Mouse (Mus musculus): ENCODE measurements at regions not wholly inside any gene's neighbourhood (a gene's known extent, or its start where the extent isn't known, plus 50 kb on each side); places are given as distances from the start of the nearest gene placed in this dataset.
A peak's percentile ranks its signal among the peaks of the same experiment; 100 is the strongest.

DNA sequence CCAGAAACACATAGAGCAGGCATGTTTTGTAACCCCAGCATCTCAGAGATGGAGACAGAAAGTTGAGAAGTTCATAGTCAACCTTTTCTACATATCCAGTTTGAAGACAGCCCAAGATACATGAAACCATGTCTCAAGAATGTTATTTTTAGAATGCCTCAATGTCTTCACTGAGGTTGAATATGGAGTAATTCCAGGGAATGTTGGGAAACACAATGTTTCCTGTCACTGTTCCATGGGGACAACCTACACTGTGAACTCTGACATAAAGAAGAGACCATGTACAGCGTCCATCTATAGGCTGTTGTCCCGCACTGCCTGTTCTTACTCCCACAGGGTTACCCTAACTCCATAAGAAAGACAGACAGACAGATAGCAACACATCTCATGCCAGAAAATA, 89.8 kb upstream of the Mark1 start:
- DNase-seq, result no peak

DNA sequence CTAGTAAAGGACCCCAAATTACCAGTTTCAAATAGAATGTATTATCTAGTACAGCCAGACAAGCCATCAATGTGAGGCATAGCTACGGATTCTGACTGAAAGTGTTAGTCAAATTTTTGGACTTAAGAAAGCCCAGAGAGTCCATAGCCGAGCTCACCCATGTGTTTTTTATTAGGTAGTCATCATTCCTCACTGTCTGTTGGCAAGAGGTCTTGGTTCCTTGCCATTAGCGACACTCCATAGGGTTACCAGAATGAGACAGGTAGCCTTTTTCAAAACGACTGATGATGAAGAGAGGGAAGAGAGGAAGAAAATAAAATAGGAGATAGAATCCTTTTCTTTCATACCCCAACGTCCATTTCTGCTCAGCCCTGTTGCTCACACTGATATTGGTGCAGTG, 83.8 kb upstream of the Mark1 start:
- DNase-seq, result no peak

DNA sequence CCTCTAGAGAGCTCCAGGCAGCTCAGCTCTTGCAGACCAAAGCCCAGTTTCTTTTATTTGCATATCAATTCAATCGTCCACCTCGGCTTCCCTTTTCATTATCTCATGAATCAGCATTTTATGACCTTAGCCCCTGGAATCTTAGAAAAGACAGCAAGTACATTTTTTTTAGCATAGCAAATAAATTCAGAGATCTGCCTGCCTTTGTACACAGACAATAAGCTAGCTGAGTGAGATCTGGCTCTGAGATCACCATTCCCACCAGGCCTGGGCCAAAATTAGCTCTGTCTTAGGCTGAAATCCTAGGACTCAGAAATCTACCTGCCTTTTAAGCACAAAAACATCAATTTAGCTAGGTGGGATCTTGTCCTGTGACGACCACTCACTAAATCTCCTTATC, 80.7 kb upstream of the Mark1 start:
- DNase-seq, result no peak

DNA sequence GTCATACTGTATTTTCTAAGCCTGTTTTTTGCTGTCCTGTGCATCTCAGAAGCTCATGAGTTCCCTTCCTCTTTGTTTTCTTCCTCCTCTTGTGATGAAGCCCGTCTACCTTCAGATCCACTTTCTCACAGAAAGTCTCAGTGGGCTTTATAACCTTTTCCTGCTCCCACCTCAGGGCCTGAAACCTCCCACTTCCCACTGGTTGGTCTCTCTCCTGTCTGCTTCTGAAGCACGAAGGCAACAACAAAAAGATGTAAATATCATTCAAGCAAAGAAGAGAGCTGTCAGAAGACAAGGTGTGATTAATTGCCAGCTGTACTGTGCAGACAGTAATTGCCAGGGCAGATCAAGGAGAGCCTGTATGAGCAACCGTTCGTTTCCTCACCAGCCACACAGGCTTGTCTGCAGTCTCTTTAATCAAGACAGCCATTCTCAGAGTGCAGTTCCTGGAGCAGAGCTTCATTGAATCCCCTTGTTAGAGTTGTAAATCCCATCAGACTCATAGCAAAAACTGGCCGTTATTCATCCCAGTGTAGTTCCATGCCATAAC, 80.0 kb upstream of the Mark1 start:
- no peak for DNase-seq

DNA sequence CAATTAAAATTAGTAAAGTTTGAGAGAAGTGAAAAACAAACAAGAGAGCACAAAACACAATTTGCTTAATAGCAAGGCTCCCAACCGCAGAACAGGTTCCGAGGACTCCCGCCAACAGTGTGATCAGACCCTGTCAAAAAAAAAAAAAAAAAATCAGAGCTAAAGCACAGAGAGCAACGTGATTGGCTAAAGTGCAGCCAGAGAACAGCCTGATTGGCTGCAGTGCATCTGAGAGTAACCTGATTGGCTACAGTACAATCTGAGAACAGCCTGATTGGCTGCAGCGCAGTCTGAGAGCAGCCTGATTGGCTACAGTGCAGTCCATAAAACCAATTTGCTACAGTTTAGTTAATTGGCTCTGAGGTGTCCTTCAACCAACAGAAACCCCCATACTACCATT, 74.6 kb upstream of the Mark1 start:
- no peak for DNase-seq

DNA sequence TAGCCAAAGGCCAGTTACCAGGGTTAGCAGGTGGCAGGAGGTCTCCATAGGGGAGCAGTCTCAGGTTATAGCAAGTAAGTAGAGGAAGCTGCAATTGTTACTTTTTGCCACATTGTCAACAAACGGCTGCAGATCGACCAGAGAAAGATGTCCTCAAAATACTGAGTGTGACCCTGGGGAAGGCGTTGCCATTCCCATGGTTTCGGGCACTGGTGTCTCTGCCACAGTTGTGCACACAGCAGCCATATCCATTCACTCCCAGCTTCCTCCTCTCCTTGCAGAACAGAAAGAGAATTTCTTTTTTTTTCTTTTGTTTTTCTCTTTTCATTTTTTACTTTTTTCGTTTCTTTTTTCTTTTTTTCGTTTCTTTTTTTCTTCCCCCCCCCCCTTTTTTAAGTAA, 73.4 kb upstream of the Mark1 start:
- DNase-seq, result no peak

DNA sequence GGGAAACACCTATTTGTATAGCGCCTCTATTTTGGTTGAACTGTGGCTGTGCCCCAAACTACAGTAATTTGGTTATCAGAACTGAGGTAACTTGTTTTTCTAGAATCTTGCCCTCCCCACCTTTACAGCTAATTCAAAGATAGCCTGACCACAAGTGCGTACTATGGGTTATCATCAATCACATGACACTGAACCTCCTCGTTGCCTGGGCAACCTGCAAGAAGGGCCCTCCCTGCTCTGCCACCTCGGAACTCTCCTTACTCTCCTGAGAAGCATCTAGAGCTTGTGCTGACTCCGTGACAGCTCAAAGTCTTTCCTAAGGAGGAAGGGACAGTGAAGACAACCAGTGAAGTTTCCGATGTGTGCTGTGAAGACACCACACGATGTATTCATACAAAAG, 72.2 kb upstream of the Mark1 start:
- no peak for DNase-seq

DNA sequence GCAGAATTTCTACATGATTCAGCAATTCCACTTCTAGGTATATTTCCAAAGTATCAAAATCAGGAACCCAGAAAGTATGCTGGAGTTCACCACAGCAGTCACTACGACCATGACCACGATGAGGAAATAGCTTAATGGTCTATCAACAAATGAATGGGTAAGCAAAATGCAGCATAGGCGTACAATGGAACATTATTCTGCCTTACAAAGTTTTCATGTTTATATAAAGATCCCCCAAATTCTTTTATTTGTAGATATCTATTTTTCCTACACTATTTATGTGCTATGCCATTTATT, 71.4 kb upstream of the Mark1 start:
- DNase-seq, result no peak

DNA sequence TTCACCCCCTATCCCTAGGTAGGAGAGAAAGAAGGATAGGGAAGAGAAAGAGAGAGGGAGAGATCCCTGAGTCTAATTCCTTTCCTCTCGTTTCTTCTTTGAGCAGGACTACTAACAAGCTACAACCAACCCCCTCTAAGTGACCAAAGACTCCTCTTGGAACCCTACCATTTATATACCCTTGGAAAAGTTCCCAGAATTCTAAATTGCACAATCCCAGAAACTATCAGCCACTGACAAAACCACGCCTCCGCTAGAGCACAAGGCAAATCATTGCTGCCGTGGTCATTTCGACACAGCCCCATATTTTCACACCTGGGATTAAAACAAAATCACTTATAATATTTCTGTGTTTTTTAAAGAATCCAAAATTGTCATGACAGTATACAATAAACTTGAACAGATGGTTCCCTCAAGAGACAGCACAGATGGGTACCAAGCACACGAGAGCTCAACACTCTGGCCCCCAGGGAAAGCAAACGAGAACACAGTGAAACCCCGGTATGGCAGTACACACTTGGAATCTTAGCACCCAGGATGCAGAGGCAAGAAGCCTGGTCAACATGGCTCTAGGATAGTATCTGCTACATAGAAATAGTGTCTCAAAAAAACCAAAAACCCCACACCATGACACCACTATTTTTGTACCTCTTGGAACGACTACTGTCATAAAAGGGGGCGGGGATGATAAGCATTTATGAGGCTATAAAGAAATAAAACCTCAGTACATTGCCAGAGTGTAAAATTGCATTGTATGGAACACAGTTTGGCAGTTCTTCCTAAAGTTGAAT, 70.9 kb upstream of the Mark1 start:
- DNase-seq, result peak; percentile 52

DNA sequence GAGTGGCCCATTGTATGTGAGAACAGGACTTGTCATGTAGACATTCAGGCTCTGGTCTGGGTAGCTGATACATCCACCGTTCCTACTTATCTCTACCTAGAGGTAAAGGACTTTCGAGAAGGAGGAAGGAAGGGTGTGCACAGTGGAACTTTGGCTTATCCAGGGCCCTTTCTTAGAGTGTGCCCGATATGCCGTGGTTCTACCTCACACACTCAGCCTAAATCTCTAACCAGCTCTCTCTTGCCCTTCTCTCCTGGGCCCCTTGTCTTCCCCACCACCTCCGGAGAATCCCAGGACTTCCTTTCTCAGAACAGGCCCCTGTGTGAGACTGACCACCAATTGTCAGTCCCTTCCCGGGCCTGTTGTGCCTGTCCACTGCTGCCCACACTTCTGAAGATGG, 68.8 kb upstream of the Mark1 start:
- DNase-seq, result no peak

DNA sequence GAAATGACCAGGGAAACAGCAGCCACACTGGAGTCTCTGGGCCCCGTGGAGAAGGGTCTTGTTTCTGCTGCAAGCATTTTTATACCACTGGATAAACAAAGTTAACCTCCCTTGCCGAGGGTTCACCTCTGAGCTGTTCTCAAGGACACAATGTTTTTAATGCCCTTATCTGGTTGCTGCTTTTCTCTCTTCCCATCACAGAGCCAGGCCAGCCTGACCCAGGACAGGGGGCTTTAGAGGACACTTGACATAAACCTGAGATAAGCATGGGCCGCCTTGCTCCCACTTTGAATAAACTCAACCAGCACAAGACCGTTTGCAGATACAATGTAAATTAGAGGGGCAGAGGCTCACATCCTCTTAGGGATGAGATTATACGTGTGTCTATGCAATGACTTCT, 68.3 kb upstream of the Mark1 start:
- DNase-seq, result no peak

DNA sequence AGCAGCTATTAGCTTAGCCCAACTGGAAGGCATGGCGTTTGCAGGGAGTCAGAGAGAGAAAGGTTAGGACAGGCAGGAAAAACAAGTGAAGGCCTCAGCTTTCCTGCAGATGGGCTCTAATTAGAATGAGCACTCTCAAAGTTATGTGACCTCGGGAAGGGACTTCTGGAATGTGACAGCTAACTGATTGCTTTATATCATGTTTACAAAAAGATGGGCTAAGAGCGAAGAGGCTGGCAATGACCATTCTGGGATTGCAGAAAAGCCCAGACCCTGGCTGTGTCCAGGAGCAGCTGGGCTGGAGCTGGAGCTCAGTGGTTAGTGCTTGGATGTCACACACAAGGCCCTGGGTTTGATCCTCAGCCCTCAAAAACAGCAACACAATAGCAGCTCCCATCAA, 65.7 kb upstream of the Mark1 start:
- no peak for DNase-seq

DNA sequence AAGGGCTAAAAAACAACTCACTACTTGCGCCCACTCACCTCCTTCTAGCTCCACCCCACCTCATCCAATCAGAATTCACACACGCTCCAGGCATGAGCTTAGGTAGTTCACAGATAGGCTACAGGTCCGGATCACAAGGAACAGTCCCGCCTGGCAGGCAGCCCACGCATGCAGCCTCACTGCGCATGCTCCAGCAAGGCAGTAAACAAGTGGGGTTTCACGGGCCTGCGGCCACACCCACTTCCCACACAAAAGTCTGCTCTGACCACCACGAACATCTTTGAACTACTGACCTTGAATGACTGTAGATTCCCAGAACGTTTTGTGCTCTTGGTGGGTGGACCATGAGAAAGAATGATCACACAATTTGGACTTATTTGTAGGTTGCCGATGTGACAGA, 62.7 kb upstream of the Mark1 start:
- DNase-seq, result peak; percentile 24

DNA sequence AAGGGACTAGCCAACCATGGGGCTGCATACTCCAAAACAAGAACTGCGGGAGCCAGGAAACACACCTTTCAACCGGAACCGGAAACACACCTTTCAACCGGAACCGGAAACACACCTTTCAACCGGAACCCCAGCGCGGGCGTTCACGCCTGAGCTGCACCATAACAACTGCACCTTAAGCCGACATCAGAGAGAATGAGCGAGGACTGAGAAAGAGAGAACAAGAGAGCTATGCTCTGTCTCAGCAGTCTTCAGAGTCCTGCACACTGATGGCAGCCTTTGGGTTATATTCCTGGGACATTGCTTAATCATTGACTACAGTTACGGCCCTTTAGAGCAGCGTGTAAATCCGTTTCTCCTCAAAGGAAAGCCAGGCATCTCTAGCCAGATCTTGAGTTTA, 58.1 kb upstream of the Mark1 start:
- no peak for DNase-seq

DNA sequence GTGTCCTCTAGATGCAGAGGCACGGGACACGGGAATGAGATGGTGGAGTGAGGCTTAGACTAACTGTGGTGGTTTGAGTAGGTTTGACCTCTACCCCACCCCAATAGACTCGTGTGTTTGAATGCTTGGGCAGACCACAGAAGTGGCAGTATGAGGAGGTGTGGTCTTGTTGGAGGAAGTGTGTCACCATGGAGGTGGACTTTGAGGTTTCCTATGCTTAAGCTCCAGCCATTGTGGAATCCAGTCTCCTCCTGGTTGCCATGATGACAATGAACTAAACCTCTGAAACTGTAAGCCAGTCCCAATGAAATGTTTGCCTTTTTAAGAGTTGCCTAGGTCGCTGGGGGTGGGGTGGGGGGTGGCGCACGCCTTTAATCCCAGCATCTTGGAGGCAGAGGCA, 53.3 kb upstream of the Mark1 start:
- DNase-seq, result no peak

DNA sequence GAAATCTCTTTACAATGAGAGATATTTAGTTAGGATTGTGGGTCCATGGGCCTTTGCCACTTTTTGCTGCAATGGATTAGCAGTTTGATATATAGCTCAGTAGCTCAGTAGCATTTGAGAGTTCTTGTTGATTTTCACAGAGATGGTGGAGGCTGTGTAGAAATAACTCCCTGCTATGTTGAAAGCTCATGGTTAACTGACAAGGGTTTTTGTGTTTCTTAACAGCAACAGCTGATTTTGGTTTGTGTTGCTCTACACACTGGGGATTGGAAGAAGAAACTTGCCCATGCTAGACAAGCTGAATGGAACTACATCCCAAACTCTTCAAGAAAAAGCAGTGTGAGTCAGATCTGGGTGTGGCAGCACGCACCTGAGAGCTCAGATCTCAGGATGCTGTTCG, 50.6 kb upstream of the Mark1 start:
- DNase-seq, result no peak

Data from lung, postnatal 36 days (tissue).